Mouse (Mus musculus): Measurements from ENCODE around the gene Cntnap2.

The Cntnap2 gene

GRCm38 (mm10) chr6:47350100-47350690, 2291.0 kb downstream of the Cntnap2 start:
- DNase-seq (ENCODE audit: low spot score in 2 of 2): no peak

Data from spleen, postnatal 4 days (tissue).